Mouse (Mus musculus): ENCODE measurements at regions not wholly inside any gene's neighbourhood (a gene's known extent, or its start where the extent isn't known, plus 50 kb on each side); places are given as distances from the start of the nearest gene placed in this dataset.

DNA sequence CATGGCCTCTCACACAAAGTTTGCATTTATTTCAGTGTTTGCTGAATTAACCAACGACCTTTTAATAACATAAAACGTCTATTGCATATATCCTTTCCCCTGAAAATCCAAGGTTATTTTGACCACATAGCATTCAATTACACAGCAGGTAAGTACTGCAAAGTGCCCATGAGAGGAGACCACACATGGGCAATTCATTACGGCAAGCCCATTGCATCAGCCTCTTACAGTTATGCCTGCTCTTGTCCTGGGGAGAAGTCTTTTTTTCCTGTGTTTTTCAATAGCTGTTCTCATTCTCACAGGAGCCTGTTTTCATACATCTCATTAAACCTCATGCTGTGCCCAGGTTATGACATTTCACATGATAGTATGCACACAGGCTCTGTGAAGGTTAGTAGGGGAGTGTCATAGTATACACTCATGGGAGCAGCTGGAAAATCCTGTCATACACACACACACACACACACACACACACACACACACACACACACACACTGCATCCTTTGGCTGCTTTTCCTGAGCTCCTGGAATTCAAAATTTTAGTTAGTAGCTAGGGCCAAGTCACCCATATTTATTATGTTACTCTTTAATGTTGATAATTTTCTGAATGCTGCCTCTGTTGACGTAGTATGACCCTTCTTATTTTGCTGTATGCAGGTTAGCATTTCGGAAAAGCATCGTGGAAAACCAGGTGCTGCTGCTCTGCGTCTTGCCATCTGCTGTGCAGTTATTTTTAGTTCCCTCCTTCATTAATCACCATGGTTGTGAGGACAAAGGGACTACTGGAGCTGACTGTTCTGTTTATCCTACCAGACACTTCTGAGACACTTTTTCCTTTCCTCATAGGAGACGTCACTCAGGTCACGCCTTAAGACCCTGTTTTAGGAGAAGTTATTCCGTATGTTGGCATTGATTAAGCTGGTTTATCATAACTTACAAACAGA lies 483.6 kb downstream of the Bckdhb start:
- no peak for DNase-seq (ENCODE audit: low spot score in 2 of 2)
